Comparison of ENCODE assay signal across 7 mouse cellular contexts in genomic region chr2:167932727-167933231, GRCm38 (mm10). TPM values are rescaled to one million over a fixed set of nuclear protein-coding genes. Genes with fewer than 3 reads are reported as not detected.
DNase-seq lines count a peak whose midpoint lies in the region; ATAC-seq lines count a peak whose summit lies in the region.

No protein-coding gene starts in this region.

- peak overlapping the region; percentile 84 for H3K27ac ChIP-seq in midbrain, embryonic 13.5 days

- no peaks in the 10 kb centered on the region for H3K9me3 ChIP-seq in midbrain, embryonic 13.5 days

- WGBS in midbrain, embryonic 13.5 days = under 1% methylated on average over 18 of the region's 18 CpGs

- peaks cover 4% of the 10 kb centered on the region; the same call in 1 of the 2 replicates for H3K36me3 ChIP-seq in midbrain, embryonic 13.5 days

- H3K4me1 ChIP-seq in midbrain, embryonic 13.5 days (replicated peaks) = peaks cover 48% of the 10 kb centered on the region

- H3K4me3 ChIP-seq in midbrain, embryonic 13.5 days (replicated peaks) = peak overlapping the region; percentile 97

- peak overlapping the region; percentile 93 for H3K9ac ChIP-seq in midbrain, embryonic 13.5 days (replicated peaks)

- peak overlapping the region; percentile 78 for H3K4me2 ChIP-seq in midbrain, embryonic 13.5 days (replicated peaks)

- peak; percentile 43 for ATAC-seq in midbrain, embryonic 13.5 days

- no peaks in the 10 kb centered on the region for H3K27me3 ChIP-seq in midbrain, embryonic 13.5 days

- DNase-seq in right cerebral cortex, postnatal 4 days = peak; percentile 23
- DNase-seq in right cerebral cortex, postnatal 25 days = no peak
- DNase-seq in embryo, embryonic 11 days = peak; percentile 37
- DNase-seq in induced T-regulatory cell, adult 2 months (ENCODE audit: low read depth) = peak; percentile 69
- no peak for DNase-seq in gastrocnemius, postnatal 36 days
- no peak for DNase-seq in layer of hippocampus, postnatal 36 days

- intact Hi-C loops in gastrocnemius, postnatal 36 days (cut with DNase I) = no loop called here

RNA-seq across cellular contexts. Expression of gene Ptpn1, which starts 0.9 kb away (rescaled TPM):
- polyA plus RNA-seq in midbrain, embryonic 13.5 days (2015; fragmentation: Nextera tagmentation; extraction: Ambion mirVana) = 102 and 105 TPM in 2 replicates
- 10 to 100 TPM; 12.5 to 14.9 TPM for total RNA-seq in gastrocnemius, postnatal 36 days (2021)
- 10 to 100 TPM; 62.6 to 63.3 TPM for total RNA-seq in layer of hippocampus, postnatal 36 days (2021)

Comparison
In these comparisons a context has a peak if more than half of its experiments do, and no peak if none do; other contexts are left out.
1. DNase-seq: peak in right cerebral cortex, postnatal 4 days (single experiment), embryo, embryonic 11 days (single experiment) and induced T-regulatory cell, adult 2 months (single experiment); none in right cerebral cortex, postnatal 25 days (single experiment), gastrocnemius, postnatal 36 days (0 of 2) and layer of hippocampus, postnatal 36 days (0 of 2).
2. RNA of gene Ptpn1, which starts 0.9 kb away (total RNA-seq): 62.6 to 63.3 TPM in layer of hippocampus, postnatal 36 days; 12.5 to 14.9 TPM in gastrocnemius, postnatal 36 days; every median in the first group is over 4 times any median in the second.